Mouse (Mus musculus): ENCODE results near the gene Cops7b.

Gene Cops7b

DNA sequence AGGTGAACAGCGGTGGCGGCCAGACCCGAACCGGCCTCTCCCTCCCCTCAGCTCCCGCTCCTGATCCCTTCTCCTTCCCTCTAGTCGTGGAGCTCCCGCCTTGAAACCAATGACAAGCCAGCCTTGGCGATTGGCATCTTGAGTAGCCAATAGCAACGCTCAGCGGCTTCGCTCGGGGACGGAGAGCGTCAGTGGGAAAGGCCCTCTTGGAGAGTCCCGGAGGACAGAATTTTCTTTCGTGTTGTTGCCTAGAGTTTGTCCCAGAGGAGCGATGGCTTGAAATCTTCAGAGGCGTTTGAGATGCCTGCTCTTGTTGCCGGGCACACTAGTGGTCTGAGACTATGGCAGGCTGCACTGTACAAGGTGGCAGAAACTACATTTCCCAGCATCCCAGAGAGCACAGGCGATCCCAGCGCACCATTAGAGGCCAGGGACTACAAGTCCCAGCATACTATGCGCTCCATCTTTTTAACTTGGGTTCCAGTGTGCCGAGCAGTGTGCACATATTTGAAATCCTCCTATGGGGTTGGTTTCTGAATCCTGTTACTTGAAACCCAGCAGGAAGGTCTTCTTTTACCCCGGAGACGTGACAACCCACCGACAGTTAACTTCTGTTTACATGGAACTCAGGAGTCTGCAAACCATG, at the start of gene Cops7b, which contains the start of gene Pde6d:
Gene Cops7b, plus strand, starts transcription at position 454 of the 646 bp plus-strand sequence.
Gene Pde6d, minus strand, starts transcription at position 179 of the 646 bp plus-strand sequence.
- in situ Hi-C loops (cut with MboI, MseI) = loop anchor here (5.0 kb wide), 1 partner anchor 50 kb away; no protein-coding TSS in a partner anchor

DNA sequence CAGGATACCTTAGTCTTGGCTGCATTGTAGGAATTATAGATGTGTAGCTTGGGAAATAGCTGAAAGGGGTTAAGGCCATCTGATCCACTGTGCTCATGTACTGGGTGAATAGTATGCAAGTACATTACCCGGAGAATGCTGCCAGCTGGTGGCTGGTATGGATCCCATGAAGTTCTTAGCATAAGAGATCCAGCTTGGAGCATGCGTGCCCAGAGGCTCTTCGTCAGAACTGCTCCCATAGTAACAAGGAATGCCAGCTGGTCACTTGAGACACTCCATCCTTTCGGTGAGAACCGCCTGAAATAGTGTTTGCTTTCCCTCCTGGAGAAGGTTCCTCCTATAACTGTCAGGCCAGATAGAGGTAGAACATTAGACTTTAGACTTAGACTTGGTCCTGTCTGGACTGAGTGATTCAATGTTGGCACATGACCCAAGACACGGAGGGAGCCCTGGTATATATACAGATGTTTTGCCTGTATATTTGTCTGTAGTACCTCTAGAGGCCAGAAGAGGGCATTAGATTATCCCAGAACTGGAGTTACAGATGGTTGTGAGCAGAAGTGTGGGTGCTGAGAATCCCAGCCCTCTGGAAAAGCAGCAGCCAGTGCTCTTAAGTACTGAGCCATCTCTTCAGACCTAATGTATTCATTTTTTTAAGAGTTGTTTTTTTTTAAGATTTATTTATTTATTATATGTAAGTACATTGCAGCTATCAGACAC, 49.1 kb upstream of the Cops7b start:
- in situ Hi-C loops (cut with MboI, MseI) = loop anchor here (5.0 kb wide), 2 partner anchors 49 to 91 kb away; partner anchors contain the start of genes Cops7b (in 2 of the 2) and Pde6d (in 2 of the 2)

DNA sequence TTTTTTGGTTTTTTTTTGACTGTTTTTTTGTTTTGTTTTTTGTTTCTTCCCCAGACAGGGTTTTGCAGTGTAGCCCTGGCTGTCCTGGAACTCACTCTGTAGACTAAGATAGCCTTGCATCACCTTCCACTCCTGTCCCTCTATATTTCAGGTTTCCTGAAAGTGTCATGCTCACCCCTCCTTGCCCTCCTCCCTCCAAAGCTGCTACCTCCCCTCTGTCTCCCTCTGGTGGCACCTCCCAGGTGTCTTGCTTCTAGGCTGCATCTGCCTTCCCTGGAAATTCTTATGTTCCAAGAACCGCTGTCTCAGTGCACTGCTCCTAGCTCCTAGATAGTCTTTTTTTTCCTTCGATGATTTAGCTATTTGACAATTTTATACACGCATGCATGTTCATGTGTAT, 44.3 kb upstream of the Cops7b start:
- in situ Hi-C loops (cut with MboI, MseI) = loop anchor here in 1 of 2 experiments (5.0 kb wide), 1 partner anchor 36 kb away; no protein-coding TSS in a partner anchor

DNA sequence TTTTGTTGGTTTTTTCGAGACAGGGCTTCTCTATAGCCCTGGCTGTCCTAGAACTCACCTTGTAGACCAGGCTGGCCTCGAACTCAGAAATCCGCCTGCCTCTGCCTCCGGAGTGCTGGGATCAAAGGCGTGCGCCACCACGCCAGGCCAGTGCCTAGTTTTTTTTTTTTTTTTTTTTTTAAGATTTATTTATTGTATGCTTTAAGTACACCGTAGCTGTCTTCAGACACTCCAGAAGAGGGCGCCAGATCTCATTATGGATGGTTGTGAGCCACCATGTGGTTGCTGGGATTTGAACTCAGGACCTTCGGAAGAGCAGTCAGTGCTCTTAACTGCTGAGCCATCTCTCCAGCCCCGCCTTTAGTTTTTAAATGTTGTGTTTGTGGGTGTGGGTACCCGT, 43.1 kb upstream of the Cops7b start:
- in situ Hi-C loops (cut with MboI, MseI) = loop anchor here in 1 of 2 experiments (5.0 kb wide), 1 partner anchor 37 kb away; no protein-coding TSS in a partner anchor

DNA sequence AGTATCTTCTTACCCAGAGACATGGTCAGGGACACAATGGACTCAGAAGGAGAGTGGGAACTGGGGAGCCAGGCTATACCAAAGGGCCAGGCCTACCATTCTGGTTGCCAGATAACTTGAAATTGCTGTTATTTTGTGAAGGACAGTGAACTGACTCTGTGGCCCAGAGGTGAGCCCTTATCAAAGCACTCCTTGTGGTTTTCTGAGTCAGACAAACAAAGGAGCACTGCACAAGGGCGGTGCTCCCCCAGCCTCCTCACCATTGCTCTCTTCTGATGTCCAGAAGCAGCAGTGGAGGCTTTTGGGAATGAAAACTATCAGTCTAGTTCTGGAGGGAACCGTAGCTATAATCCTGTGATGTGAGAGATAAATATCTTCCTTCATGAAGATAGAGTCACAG, 40.1 kb upstream of the Cops7b start:
- in situ Hi-C loops (cut with MboI, MseI) = no loop called here

DNA sequence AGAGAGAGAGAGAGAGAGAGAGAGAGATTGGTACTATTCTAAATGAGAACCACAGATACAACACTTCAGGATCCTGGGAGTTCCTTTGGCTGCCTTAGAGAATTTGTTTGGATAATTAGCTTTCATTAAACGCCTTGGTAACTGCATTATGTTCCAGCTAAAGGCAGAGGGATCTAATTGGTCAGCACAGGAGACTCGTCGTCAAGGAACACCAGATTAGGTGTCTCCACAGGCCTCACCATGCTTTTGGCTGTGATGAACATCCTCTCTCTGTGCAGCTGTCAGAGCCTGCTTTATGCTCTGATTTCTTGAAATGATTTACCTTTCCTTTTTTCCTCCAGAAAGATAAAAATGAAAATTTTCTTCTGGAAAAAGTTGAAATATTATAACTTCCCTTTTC, 35.9 kb upstream of the Cops7b start:
- in situ Hi-C loops (cut with MboI, MseI) = no loop called here

DNA sequence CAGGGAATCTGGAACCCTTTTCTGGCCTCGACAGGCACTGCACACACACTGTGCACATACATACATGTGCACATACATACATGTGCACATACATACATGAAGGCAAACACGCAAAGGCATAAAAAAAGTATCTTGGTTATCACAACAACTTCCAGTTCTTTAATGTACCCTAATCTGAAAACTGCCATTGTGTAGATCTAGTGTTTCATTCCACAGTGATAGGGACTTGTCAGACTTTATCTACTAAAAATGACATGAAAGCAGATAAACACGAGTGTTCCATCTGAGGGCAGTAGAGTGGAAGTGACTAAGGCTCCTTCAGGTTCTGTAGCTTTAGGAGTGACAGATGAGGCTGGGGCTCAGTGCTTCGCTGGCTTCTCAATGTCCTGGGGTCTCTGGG, 31.4 kb upstream of the Cops7b start:
- in situ Hi-C loops (cut with MboI, MseI) = no loop called here

DNA sequence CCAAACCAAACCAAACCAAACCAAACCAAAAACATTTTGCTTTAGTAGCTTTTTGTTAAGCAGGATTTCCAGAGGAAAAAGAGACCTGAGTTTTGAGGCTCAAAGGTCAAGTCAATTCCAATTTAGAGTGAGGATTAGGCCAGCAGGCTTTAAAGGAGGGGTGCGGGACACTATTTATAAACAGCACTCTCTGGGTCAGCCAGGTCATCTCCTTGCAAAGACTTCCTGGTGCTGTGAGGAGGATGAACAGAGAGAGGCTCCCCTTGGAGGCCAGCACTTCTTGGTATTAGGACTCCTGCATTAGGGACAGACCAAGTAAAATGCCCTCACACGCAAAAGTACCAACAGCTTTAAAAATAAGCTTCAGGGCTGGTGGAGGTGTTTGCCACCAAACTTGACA, 30.8 kb upstream of the Cops7b start:
- in situ Hi-C loops (cut with MboI, MseI) = no loop called here

DNA sequence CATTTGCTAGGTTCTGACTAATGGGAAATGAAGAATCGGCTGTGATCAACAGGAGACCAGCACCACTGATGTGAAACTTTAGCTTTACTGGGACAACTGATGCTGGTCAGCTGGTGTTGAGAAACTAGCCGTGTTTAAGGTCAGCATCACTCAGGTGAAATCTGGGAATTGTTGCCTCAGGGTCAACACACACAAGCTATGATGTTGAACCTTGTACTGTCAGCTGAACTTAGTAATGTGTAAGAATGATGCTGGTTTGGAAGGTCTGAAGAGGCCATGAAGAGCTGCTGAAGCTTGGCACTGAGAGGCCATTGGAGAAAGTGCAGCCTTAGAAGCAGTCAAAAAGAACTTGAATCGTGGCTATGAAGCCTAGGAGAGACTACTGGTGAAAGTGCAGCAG, 27.0 kb upstream of the Cops7b start:
- in situ Hi-C loops (cut with MboI, MseI) = no loop called here

DNA sequence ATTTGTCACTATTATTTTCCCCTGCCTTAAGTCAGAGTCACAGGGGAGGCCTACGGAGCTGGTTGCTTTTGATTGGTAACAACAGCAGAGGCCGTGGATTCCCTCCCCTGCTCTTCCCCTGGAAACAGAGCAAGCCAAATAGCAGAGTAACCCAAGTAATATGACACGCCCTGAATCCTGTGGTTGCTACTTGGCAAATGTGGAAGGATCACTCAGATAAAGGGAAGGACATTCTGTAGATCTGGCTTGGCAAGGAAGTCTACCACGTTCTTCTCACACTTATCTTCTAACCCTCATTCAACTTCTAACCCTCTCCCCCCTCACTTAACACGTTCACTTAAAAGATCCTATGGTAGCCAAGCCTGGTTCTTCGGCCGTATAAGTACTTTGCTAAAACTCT, 24.8 kb upstream of the Cops7b start:
- in situ Hi-C loops (cut with MboI, MseI) = no loop called here

DNA sequence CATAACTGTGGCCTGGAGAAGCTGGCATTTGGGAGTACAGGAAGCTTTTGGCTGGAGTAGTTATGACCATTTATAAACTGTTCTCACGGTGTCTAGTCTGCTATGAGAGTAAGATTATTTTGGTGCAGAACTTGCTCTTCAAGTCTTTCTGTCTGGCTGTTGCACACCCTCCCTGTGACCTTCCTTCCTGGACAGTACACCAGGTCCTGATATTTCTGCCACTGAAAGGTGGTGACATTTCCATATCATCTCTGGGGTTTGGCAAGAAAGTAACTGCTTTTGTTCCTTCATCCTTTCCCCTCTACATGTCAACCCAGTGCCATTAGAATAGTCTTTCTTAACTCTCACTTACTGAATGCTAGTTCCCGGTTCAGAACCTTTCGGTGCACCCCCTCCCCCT, 23.5 kb upstream of the Cops7b start:
- in situ Hi-C loops (cut with MboI, MseI) = no loop called here

DNA sequence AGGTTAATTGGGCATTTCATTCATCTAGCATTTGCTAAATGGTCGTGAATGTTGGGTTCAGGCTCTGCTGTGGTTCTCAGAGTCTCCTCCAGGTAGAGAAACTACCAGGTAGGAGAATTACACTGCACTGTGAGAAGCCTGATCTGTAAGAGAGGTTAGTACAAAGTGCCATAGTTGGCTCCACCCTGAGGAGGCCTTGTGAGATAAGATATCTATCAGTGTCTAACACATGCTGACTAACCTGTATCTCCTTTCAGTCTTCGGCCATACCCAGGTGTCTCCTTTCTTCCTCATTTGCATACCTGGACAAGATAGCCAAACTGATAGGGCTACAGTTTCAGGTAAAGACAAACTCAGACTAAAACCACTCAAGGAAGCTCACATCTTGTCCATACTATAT, 20.0 kb upstream of the Cops7b start:
- in situ Hi-C loops (cut with MboI, MseI) = loop anchor here in 1 of 2 experiments (10.0 kb wide), 1 partner anchor 298 kb away; no protein-coding TSS in a partner anchor

DNA sequence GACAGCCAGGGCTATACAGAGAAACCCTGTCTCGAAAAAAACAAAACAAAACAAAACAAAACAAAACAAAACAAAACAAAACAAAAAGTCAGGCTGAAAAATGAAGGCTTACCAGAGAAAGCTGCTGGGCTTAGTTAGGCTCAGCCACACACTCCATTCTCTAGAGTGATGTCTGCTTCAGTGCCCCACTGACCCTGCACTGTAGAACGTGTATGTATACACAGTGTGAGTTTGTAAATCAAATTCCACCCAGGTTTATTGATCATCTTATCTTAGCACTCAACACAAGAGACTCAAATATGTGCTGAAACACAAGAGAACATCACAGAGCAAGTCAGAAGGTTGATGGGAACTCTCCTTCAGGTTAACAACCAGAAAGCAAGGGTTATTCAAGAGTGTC, 14.3 kb upstream of the Cops7b start:
- in situ Hi-C loops (cut with MboI, MseI) = loop anchor here in 1 of 2 experiments (10.0 kb wide), 1 partner anchor 304 kb away; no protein-coding TSS in a partner anchor

DNA sequence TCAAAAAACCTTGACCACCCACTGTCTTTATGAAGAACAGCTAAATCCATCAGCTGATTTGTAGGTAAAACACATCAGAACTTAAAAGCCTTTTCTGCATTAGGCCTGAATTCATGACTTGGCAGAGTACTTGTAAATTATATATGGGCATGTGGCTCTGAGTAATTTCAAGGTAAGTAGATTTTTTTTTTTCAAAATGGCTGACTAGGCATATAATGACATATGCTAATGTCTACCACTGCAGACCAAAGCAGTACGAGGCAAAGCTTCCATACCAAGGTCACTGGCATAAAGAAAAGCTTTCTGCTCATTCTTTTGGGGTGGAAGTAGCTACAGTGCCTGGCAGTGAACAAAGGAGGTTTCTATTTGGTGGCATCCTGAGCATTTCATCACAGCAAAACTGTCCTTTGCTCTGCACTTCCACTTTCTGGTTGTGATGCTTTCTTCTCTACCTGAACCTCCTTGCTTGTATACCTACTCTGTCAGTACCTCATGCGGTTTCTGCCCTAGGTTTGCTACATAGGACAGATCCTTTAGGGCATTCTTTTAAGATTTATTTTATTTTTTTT, 13.3 kb upstream of the Cops7b start:
- in situ Hi-C loops (cut with MboI, MseI) = loop anchor here in 1 of 2 experiments (10.0 kb wide), 1 partner anchor 305 kb away; no protein-coding TSS in a partner anchor

DNA sequence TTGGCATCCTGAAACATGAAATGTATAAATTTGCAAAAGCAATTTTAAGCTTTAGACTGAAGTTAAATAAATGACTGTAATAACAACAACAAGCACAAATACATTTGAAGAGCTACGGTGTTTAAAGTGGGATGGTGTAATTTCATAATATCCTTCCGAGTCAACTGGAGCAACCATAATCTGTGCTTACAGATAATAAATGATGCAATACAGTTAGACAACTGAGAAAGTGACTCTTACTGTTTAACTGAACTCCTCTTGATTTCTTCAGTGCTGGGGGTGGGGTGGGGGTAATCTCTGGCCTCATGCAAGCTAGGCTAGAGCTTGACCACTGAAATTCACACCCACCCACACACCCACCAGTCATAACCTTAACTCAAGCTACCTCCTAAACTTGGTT, 11.3 kb upstream of the Cops7b start:
- in situ Hi-C loops (cut with MboI, MseI) = no loop called here

DNA sequence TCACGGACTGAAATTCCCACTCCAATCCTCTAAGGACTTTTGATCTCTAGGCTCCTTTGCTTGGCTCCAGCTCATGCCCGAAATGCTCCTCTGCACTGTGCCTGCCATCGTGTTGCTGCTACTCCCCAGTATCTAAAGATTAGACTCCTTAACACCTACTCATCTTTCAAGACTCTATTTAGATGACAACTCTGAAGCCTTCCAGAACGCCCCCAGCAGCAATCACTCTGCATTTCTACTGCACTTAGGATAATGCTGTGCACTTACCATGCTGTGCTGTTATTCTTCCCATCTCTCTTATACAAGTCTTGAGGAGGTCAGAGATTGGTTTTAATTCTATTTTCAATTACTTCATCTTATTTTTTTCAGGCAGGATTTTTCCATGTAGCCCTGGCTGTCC, 10.8 kb upstream of the Cops7b start:
- in situ Hi-C loops (cut with MboI, MseI) = no loop called here

DNA sequence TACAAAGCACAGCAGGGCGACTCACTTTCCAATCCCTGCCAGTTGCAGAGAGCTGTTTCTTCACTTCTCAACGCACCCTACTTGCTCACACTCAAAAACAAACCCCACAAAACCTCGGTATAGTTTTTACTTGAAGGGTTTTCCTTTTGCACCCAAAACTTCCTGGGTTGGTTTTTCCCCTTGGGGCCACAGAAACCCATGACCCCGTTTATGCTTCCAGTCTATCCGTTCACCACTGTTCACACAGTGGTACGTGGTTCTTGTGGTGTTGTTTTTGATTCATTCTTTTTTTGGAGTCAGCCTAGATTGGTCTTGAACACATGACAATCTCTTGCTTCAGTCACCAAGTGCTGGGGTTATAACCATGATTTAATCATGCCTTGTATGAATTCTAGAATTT, 2.3 kb upstream of the Cops7b start:
- in situ Hi-C loops (cut with MboI, MseI) = loop anchor here (5.0 kb wide), 1 partner anchor 48 kb away; no protein-coding TSS in a partner anchor

DNA sequence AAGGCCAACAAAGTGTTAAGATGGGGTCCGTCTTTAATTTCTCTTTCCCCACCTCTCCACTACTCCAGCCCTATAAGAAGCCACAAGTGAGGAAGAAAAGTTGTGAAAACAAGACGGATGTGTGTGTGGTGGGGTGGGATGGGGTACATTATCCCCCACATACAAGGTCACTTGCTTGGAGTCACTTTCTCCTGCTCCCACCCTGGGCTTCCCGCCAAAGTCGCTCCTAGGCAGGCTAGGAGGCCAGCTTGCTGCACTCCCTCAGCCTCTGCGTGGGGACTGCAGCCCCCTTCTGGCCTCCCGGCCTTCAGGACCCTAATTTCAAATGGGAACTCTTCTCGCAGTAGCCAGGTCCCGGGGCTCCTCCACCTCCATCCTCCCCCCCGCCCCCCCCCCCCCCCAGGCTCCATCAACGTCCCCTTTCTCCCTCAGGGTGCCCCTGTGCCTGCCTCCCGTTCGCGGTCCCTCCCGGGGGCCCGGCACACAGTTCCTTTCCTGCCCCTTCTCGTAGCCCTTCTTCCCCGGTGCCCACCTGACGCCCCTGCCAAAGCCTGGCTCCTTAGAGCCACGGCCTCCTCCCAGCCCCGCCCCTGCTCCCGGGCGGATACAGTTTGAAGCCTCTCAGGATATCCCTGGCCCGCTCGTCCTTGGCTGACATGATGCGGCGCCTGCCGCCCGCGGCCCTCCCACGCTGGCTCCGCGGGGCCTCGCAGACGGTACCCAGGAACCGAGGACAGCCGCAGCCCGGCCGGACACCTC, 833 bp upstream of the Cops7b start:
- in situ Hi-C loops (cut with MboI, MseI) = loop anchor here (5.0 kb wide), 1 partner anchor 50 kb away; no protein-coding TSS in a partner anchor

DNA sequence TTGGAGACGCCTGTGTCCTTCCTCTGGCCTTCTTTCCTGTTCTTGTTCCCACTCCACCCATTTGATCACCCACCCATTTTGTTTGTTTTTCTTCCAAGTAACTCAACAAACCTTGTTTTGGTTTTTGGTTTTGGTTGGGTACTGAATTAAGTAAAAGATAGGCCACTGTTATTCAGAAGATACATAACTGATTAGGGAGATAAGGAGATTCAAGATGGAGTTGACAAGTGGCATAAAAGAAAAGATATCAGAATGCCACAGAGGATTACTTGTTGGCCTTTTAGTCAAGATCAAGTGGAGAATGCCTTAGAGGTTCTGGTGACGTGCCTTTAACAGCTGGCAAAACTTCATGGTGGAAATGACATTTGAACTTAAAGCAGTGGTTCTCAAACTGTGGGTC, 1.0 kb downstream of the Cops7b start:
- in situ Hi-C loops (cut with MboI, MseI) = loop anchor here (5.0 kb wide), 1 partner anchor 51 kb away; no protein-coding TSS in a partner anchor

DNA sequence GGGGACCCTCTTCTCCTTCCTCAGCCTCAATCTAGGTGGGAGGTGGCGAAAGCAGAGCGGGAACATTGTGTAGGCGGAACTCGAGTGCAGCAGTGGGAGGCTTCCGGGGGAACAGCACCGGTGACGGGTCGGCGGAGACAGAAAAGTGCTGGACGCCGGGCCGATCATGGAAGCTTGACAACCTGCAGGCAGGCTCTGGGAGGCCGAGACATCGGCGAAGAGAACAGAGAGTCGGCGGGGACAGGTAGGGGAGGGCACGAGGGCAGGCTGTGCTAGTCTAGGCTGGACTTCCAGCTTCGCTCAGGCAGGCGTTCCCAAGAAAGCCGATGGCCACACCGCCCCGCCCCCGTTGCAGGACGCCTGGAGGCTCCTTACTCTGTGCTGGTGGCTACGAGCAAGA, 4.3 kb downstream of the Cops7b start:
- in situ Hi-C loops (cut with MboI, MseI) = no loop called here

DNA sequence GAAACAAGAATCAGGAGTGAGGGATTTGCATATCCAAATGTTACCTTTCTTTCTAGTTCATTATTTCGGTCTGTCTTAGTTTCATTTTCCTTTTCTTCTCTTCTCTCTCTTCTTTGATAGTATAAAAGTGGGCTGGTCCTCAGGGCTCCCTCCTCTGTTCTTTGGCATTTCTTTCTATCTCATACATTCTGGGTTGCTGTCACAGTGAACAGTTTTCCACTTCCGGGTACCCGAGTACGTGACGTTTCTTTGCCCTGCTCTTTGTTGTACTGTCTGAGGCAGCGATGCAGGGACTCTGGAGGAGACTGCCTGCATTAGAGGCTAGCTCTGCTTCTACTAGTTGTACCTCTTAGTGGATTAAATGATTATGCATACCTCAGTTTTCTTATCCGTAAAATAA, 11.8 kb downstream of the Cops7b start:
- in situ Hi-C loops (cut with MboI, MseI) = no loop called here
